Mouse (Mus musculus) forebrain, embryonic 15.5 days (tissue): ENCODE measurements at regions not wholly inside any gene's neighbourhood (a gene's known extent, or its start where the extent isn't known, plus 50 kb on each side); places are given as distances from the start of the nearest gene placed in this dataset.

ENCODE experiments used
- ATAC-seq: fragments of 200-750 bp; cut with Nextera tagmentation; replicated peaks from 2 replicates; pipeline ENCODE4 v1.8.0; 2017; ENCODE audit warnings: mild to moderate bottlenecking, moderate TSS enrichment, moderate library complexity
- H3K27ac ChIP-seq: fragments of 300-500 bp; sonication (generic); replicated peaks from 2 replicates; pipeline ENCODE4 v1.5.1; 2015; ENCODE audit warnings: mild to moderate bottlenecking, inconsistent platforms
- H3K27me3 ChIP-seq: fragments of 300-500 bp; sonication (generic); 2 replicates; pipeline ENCODE4 v1.6.1; 2015; ENCODE audit warnings: inconsistent platforms
- H3K36me3 ChIP-seq: fragments of 300-500 bp; sonication (generic); 2 replicates; pipeline ENCODE4 v1.6.1; 2015; ENCODE audit warnings: mild to moderate bottlenecking, inconsistent platforms
- H3K4me1 ChIP-seq: fragments of 300-500 bp; sonication (generic); 2 replicates; pipeline ENCODE4 v1.6.1; 2015; ENCODE audit warnings: inconsistent platforms
- H3K4me2 ChIP-seq: fragments of 300-500 bp; sonication (generic); replicated peaks from 2 replicates; pipeline ENCODE4 v1.6.1; 2015; ENCODE audit warnings: mild to moderate bottlenecking, inconsistent platforms
- H3K4me3 ChIP-seq: fragments of 300-500 bp; sonication (generic); 2 replicates; pipeline ENCODE4 v1.5.1; 2015; ENCODE audit warnings: mild to moderate bottlenecking, inconsistent platforms
- H3K9ac ChIP-seq: fragments of 300-500 bp; sonication (generic); replicated peaks from 2 replicates; pipeline ENCODE4 v1.6.1; 2015; ENCODE audit warnings: mild to moderate bottlenecking, inconsistent platforms
- H3K9me3 ChIP-seq: fragments of 300-500 bp; sonication (generic); 2 replicates; pipeline ENCODE4 v1.6.1; 2016; ENCODE audit warnings: inconsistent platforms
- WGBS: fragments of 180-500 bp; shearing (Covaris S2); methylation state at CpG from one replicate; pipeline ENCODE4 v1.1.7; 2015; ENCODE audit warnings: mixed read lengths; 5-methylcytosine and 5-hydroxymethylcytosine counted together

DNA sequence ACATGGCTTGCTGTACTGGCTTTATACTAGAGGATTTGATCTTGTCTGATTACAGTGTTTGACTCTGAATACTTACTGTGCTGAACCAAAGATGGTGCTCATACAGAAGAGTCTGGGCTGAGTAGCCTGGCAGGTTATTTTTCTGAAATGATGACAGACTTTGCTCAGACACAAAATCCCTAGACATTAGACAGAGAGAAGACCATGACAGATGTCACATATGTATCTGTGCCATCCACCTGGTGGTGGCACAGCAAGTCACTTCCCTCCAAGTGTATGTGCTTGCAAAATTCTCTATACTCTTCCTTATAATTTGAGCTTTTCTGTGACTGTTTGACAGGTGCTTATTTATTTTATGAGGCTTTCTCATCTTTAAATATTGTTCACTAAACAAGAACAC is 80.7 kb downstream of the Gm7361 start:
- H3K4me1 ChIP-seq: no peaks in the 10 kb centered on the region
- no peak overlapping the region for H3K4me3 ChIP-seq
- H3K27ac ChIP-seq: no peak overlapping the region
- no peak overlapping the region for H3K4me2 ChIP-seq
- no peak for ATAC-seq
- no peaks in the 10 kb centered on the region for H3K9me3 ChIP-seq
- H3K27me3 ChIP-seq: no peaks in the 10 kb centered on the region
- H3K9ac ChIP-seq: no peak overlapping the region
- H3K36me3 ChIP-seq: no peaks in the 10 kb centered on the region

DNA sequence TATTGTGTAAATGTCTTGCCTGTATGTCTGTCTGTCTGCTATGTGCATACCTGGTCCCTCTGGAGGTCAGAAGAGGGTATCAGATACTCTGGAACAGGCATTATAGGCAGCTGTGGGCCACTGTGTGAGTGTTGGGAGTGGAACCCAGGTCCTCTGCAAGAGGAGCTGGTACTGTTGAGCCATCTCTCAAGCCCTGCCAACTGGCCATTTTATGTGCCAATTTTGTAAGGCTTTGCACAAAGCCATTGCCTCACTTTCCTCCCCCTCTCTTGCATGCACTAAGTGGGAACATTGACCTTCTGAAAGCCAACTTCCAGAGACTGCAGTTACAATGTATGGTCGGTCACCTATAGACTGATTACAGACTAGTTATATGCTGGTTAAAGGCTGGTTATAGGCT is 81.8 kb downstream of the Gm7361 start:
- no peaks in the 10 kb centered on the region for H3K36me3 ChIP-seq
- WGBS: 100% methylated on average over 1 of the region's 1 CpGs
- no peak overlapping the region for H3K4me2 ChIP-seq
- ATAC-seq: no peak
- no peak overlapping the region for H3K9ac ChIP-seq
- H3K9me3 ChIP-seq: no peaks in the 10 kb centered on the region
- H3K27me3 ChIP-seq: no peaks in the 10 kb centered on the region
- H3K4me1 ChIP-seq: no peaks in the 10 kb centered on the region
- no peak overlapping the region for H3K27ac ChIP-seq
- no peak overlapping the region for H3K4me3 ChIP-seq

DNA sequence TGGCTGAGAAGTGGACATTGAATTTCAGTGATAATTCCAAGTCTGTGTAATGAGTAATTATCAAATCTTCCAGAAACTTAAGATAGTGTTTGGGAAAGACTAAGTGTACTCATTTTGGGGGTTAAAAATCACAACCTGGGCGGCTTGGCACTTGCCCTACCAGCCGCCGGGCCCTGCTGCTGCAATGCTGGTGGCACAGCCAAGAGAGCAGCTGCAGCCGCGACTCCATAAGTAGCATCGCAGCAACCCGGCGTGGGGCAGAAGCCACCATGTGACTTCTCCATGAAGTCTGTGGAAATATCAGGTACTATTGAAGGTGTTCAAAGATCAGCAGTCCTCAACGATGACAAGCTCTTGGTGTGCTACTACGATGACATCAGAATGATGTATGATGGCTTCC is 97.7 kb downstream of the Gm7361 start:
- Histone ChIP-seq H3K9ac (no peak overlapping the region), H3K4me1 (no peaks in the 10 kb centered on the region), H3K9me3 (no peaks in the 10 kb centered on the region), H3K36me3 (no peaks in the 10 kb centered on the region), H3K27me3 (no peaks in the 10 kb centered on the region), H3K4me2 (no peak overlapping the region), H3K27ac (no peak overlapping the region), H3K4me3 (no peak overlapping the region)
- WGBS: 94% methylated on average over 10 of the region's 10 CpGs
- ATAC-seq: no peak

DNA sequence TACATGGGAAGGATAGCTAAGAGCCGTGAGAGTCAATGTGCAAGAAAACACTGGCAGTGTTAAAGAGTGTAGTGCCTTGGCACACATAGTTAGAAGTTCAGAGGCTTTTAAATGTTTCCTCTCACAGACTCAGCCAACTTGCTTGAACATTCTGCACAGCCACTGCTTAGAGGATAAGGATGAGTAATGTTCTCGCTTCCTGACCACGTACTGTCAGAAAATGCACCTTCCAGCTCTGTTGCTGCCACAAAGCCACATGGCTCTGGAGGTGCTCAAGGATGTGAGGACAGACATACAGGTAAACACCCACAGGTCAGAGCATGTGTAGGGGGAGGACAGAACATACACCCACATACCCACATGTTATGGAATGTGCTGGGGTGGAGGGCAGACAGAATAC is 101.6 kb downstream of the Gm7361 start:
- no peak for ATAC-seq
- no peaks in the 10 kb centered on the region for H3K9me3 ChIP-seq
- H3K36me3 ChIP-seq: no peaks in the 10 kb centered on the region
- 97% methylated on average over 3 of the region's 3 CpGs for WGBS
- no peak overlapping the region for H3K4me2 ChIP-seq
- no peaks in the 10 kb centered on the region for H3K4me1 ChIP-seq
- H3K27me3 ChIP-seq: no peaks in the 10 kb centered on the region
- no peak overlapping the region for H3K27ac ChIP-seq
- H3K4me3 ChIP-seq: no peak overlapping the region
- H3K9ac ChIP-seq: no peak overlapping the region

DNA sequence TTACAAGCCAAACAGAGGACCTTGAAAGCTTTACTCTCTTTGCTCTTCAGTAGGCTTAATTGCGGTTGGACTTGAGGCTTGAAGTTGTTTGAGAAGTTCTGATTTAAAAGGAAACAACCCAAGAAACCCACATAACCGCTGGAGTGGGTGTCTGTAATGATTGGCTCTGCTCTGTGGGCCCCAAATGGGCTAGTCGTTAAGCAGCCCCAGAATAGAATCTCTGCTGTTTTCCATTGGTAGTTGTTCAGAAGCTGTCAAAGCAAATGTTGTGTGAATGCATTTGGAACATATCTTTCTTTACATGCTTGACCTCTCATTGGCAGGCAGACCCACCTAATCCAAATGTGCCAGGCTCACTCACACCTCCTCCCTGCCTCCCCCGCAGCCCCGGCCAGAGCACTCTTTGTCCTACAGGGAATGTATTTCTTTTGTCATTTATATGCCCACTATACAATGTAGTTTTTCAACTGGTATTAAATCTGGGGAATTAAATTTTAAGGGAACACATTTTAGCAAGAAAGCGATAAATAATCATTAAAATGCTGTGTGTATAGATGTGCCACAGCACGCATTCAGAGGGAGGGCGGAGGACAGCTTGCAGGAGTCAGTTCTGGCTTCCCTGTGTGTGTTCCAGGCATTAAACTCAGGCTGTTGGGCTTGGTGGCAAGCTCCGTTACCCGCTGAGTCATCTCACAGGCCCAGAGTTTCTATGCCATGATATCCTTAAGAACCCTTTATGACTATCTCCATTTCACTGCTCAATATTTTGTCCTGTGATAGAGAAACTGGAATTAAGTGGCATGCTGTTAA is 116.9 kb downstream of the Gm7361 start:
- Histone ChIP-seq H3K9me3 (no peaks in the 10 kb centered on the region), H3K27ac (no peak overlapping the region), H3K27me3 (no peaks in the 10 kb centered on the region), H3K4me3 (no peak overlapping the region), H3K4me2 (no peak overlapping the region), H3K4me1 (peaks cover 9% of the 10 kb centered on the region; the same call in 1 of the 2 replicates), H3K9ac (no peak overlapping the region), H3K36me3 (no peaks in the 10 kb centered on the region)
- WGBS: 29% methylated on average over 10 of the region's 10 CpGs
- peak; percentile 77 for ATAC-seq

DNA sequence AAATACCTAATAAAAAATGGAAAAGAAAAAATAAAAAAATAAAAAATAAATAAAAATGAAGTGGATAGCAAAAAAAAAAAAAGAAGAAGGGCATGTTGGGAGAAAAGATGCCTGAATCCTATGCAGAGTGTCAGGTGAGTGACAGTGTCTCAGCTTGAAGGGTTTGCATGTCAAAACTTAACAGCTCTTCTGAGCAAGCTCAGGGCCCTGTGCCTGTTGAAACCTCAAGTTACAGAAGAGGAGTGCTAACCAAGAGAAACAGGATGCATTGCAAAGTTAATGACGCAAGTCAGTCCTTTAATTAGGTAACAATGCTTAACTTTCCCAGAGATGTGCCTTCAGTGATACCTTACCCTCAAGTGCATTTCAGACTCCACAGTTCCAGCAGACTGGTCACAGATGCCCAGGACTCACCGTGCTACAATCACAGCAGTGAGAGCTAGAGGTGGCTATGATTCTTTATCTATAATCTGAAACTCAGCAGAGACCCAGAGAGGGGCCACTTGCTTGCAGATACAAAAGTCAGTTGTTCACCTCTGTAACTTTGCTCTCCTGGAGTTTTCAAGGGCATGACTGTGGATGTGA is 149.7 kb downstream of the Gm7361 start:
- WGBS: 88% methylated on average over 2 of the region's 2 CpGs
- no peak for ATAC-seq
- no peak overlapping the region for H3K9ac ChIP-seq
- no peaks in the 10 kb centered on the region for H3K9me3 ChIP-seq
- no peaks in the 10 kb centered on the region for H3K27me3 ChIP-seq
- H3K4me3 ChIP-seq: no peak overlapping the region
- H3K36me3 ChIP-seq: no peaks in the 10 kb centered on the region
- H3K4me1 ChIP-seq: no peaks in the 10 kb centered on the region
- no peak overlapping the region for H3K4me2 ChIP-seq
- no peak overlapping the region for H3K27ac ChIP-seq

DNA sequence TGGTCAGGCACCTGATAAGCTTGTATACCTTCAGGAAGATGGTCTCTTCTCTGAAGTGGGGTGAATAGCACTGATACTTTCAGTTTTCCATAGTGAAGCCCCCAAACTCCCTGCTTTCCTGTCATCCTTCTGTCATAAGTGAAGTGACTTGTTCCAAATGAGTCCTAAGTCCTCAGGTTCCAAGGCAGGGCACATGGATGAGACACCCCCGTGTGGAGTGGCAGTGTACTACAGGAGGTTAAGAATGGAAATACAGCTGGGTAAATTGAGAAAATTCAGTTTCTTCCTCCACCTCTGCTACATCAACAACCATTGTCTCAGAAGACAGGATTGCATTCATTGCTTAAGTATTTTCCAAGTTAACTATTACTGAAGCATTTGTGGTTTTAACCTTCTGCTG is 155.7 kb downstream of the Gm7361 start:
- no peak for ATAC-seq
- Histone ChIP-seq H3K4me2 (no peak overlapping the region), H3K9me3 (no peaks in the 10 kb centered on the region), H3K9ac (no peak overlapping the region), H3K36me3 (no peaks in the 10 kb centered on the region), H3K27me3 (no peaks in the 10 kb centered on the region), H3K4me3 (no peak overlapping the region), H3K4me1 (no peaks in the 10 kb centered on the region), H3K27ac (no peak overlapping the region)
- WGBS: 38% methylated on average over 1 of the region's 1 CpGs

DNA sequence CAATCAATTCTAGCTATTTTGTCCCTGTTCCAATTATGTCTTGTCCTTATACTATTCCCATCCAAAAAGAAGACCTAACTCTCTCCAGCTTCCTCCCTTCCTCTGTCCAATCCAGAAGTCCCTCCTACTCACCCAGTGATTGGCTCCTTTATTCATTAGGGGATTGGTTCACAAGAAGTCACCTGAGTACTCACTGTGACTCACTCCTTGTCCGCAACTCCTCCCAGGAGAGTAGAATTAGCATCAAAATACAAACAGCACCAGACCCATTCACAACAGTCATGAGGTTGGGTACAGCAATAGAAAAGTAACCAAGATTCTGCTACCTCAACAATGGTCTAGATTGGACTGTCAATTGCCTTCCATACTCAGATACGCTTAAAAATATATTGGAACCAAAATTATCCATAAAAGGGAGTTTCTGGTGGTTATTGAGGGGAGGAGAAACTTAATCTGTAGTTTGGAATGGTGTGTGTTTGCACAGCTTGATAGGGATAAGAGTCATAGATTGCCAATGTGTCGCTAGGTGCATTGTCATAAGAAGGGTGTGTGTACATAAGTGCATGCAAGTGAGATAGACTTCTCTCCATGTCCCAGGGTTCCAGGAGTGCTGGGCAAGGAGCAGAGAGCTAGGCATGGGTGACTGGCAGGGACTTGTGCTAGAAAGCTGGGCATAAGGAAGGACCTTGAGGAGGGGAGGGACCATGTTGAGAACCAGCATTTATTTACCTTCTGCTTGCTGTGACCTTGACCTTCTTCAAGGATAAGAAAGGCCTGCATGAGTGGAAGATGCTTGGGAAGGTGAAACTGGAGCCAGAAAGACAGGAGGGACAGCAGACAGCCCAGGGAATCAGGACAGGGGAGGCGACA is 187.1 kb downstream of the Gm7361 start:
- WGBS: 80% methylated on average over 4 of the region's 4 CpGs
- ATAC-seq: no peak

DNA sequence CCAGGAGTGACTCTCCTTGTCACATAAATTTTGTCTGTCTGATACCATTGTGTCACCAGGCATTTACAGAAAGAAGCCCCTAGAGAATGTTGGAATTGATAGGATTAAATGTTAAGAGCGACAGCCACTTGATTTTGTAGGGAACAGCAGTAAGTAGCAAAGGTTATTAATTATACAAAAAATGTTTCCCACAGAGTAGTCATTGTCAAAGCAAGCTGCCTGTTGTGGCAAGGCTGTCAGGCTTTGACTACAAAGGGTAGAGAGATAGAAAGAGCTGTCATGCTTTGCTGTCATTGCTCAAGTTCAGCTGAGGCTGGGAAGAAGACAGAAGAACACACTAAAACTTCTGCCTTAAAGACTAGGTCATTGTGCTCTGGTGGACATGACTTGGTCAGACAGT is 193.8 kb downstream of the Gm7361 start:
- Histone ChIP-seq H3K9ac (no peak overlapping the region), H3K4me1 (no peaks in the 10 kb centered on the region), H3K27me3 (no peaks in the 10 kb centered on the region), H3K4me2 (no peak overlapping the region), H3K27ac (no peak overlapping the region), H3K36me3 (no peaks in the 10 kb centered on the region), H3K4me3 (no peak overlapping the region), H3K9me3 (no peaks in the 10 kb centered on the region)
- no peak for ATAC-seq
- 60% methylated on average over 1 of the region's 1 CpGs for WGBS

More for the DNA sequence above, 187.1 kb downstream of the Gm7361 start:
- no peaks in the 10 kb centered on the region for H3K9me3 ChIP-seq
- H3K4me1 ChIP-seq: no peaks in the 10 kb centered on the region
- H3K9ac ChIP-seq: no peak overlapping the region
- H3K27me3 ChIP-seq: no peaks in the 10 kb centered on the region
- no peak overlapping the region for H3K4me3 ChIP-seq
- H3K4me2 ChIP-seq: no peak overlapping the region
- H3K27ac ChIP-seq: no peak overlapping the region
- no peaks in the 10 kb centered on the region for H3K36me3 ChIP-seq

DNA sequence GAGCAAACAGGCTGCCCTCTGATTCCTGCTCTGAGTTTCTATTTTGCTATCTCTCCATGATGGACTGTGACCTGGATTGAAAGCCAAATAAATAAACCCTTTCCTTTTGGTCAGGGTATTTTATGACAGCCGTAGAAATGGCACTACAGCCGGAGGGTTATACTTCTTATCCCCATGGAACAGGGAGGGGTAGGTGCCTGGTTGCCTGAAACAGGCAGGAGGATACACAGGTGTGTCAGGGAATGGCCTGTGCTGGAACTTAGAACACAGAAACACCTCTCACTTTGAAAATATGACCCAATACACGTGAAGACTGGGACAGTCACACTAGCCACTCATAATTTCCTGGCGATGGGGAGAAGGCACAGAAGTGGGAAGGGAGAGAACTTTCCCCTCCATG is 200.1 kb downstream of the Gm7361 start:
- Histone ChIP-seq H3K27ac (no peak overlapping the region), H3K9ac (no peak overlapping the region), H3K4me2 (no peak overlapping the region), H3K27me3 (no peaks in the 10 kb centered on the region), H3K9me3 (no peaks in the 10 kb centered on the region), H3K4me3 (no peak overlapping the region), H3K36me3 (no peaks in the 10 kb centered on the region), H3K4me1 (no peaks in the 10 kb centered on the region)
- no peak for ATAC-seq
- 86% methylated on average over 4 of the region's 4 CpGs for WGBS

DNA sequence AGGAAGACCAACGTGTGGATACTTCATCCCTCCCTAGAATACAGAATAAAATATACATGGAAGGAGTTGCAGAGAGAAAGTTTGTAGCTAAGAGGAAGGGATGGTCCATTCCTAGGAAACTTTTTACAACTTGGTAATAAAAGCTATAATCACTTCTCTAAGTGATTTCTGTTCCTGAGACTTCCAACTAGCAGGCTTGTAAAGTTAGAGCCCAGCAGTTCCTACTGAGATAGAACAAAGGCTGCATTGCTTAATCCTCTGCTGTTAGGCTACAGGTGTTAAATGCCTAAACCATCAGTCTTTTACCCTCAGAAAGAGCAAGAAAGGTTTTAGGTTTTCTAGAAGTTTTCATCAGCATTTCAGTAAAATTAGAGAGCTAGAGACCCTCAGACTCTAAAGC is 209.2 kb downstream of the Gm7361 start:
- H3K36me3 ChIP-seq: no peaks in the 10 kb centered on the region
- no peaks in the 10 kb centered on the region for H3K27me3 ChIP-seq
- no peak overlapping the region for H3K4me2 ChIP-seq
- no peak overlapping the region for H3K27ac ChIP-seq
- 76% methylated on average over 1 of the region's 1 CpGs for WGBS
- H3K4me1 ChIP-seq: no peaks in the 10 kb centered on the region
- no peak overlapping the region for H3K9ac ChIP-seq
- no peaks in the 10 kb centered on the region for H3K9me3 ChIP-seq
- H3K4me3 ChIP-seq: no peak overlapping the region
- no peak for ATAC-seq

DNA sequence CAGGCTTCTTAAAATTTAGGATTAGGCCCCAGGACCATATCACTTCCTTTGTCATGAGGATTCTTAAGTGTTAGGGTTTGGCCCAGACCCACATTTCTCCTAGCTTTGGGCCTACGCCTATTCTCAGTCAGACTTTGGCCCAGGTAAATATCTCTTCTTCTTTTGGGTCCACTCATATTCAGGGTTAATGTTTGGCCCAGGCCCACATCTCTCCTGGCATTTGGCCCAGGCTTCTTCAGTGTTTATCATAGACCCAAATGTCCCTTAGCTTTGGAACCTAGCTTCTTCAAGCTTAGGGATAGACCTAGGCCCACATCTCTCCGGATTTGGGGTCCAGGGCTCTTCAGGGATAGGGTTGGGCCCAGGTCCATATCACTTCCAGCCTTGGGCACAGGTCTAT is 228.2 kb downstream of the Gm7361 start:
- H3K4me1 ChIP-seq: no peaks in the 10 kb centered on the region
- no peak overlapping the region for H3K4me2 ChIP-seq
- WGBS: 89% methylated on average over 2 of the region's 2 CpGs
- ATAC-seq: no peak
- H3K9ac ChIP-seq: no peak overlapping the region
- no peaks in the 10 kb centered on the region for H3K36me3 ChIP-seq
- no peaks in the 10 kb centered on the region for H3K9me3 ChIP-seq
- H3K27me3 ChIP-seq: no peaks in the 10 kb centered on the region
- no peak overlapping the region for H3K4me3 ChIP-seq
- H3K27ac ChIP-seq: no peak overlapping the region
